Mouse (Mus musculus) heart, adult 2 months (tissue): ENCODE data around the gene Nus1. TPM values are rescaled to one million over a fixed set of nuclear protein-coding genes. Genes with fewer than 3 reads are reported as not detected.

Experiments
- DNase-seq, 2 experiments: peaks; one replicate each; pipeline ENCODE4 v3.0.0; 2021
- H3K27ac ChIP-seq: fragments of 200-600 bp; 2 replicates; pipeline ENCODE4 v1.8.1; 2022
- H3K27me3 ChIP-seq: fragments of 200-500 bp; 2 replicates; pipeline ENCODE4 v1.6.1; 2012; ENCODE audit warnings: mild to moderate bottlenecking, low read length, inconsistent platforms, mixed read lengths; ENCODE audit not compliant: control insufficient read depth, insufficient read depth
- H3K36me3 ChIP-seq: fragments of 200-500 bp; 2 replicates; pipeline ENCODE4 v1.6.1; 2012; ENCODE audit warnings: low read length, inconsistent platforms; ENCODE audit not compliant: control insufficient read depth, insufficient read depth
- H3K4me1 ChIP-seq: fragments of 200-500 bp; 2 replicates; pipeline ENCODE4 v1.6.1; 2011; ENCODE audit warnings: low read length; ENCODE audit not compliant: control insufficient read depth, insufficient read depth
- H3K4me3 ChIP-seq: fragments of 200-600 bp; 2 replicates; pipeline ENCODE4 v1.8.1; 2022
- H3K79me2 ChIP-seq: fragments of 200-500 bp; replicated peaks from 2 replicates; pipeline ENCODE4 v1.6.1; 2012; ENCODE audit warnings: mild to moderate bottlenecking, inconsistent platforms, low read length, moderate library complexity, mixed read lengths; ENCODE audit not compliant: control insufficient read depth, insufficient read depth
- H3K9ac ChIP-seq: fragments of 200-500 bp; 2 replicates; pipeline ENCODE4 v1.6.1; 2012; ENCODE audit warnings: low read depth, mild to moderate bottlenecking, control low read depth, inconsistent platforms, low read length, mixed read lengths
- CTCF ChIP-seq: fragments of 200-600 bp; IDR thresholded peaks from 2 replicates; pipeline ENCODE4 v1.8.1; 2022; ENCODE audit warnings: antibody characterized with exemption, mild to moderate bottlenecking, moderate library complexity
- EP300 ChIP-seq: fragments of 200-500 bp; IDR thresholded peaks from 2 replicates; pipeline ENCODE4 v1.6.1; 2011; ENCODE audit warnings: low read depth, low read length, control low read depth; ENCODE audit not compliant: insufficient read depth
- POLR2A ChIP-seq: fragments of 200-500 bp; IDR thresholded peaks from 2 replicates; pipeline ENCODE4 v1.6.1; 2011; ENCODE audit warnings: mild to moderate bottlenecking, low read depth, low read length, control low read depth; ENCODE audit not compliant: insufficient read depth
- WGBS: fragments of 180-500 bp; shearing (Covaris S2); methylation state at CpG from one replicate; pipeline ENCODE4 v1.1.7; 2018; 5-methylcytosine and 5-hydroxymethylcytosine counted together
- intact Hi-C: fragments of 180-260 bp; cut with DNase I; formaldehyde crosslinking; loops from one replicate; pipeline ENCODE4 v1.15.1; 2025
- polyA plus RNA-seq: library from polyadenylated mRNA; depleted of rRNA; stranded (reverse); fragments of >200 nt; gene quantifications from 2 replicates; pipeline ENCODE4 v1.2.3, GENCODE M21; 2012
- total RNA-seq, 2 experiments: library from RNA; stranded (reverse); gene quantifications; 2 replicates each; pipeline ENCODE4 v1.2.3; 2021

Nus1 gene
- total and polyA plus RNA-seq, 3 experiments: 8.0 to 36.8 (median 33.4) TPM

GRCm38 (mm10) chr10:52387192-52387591, 30.2 kb upstream of the Nus1 start:
- intact Hi-C loops: loop anchor here (5.0 to 10.0 kb wide), 5 partner anchors 80 to 792 kb away; partner anchors contain the start of gene Fam162b
- TF ChIP-seq CTCF: no peak
- no peak for TF ChIP-seq POLR2A
- no peak for TF ChIP-seq EP300
- peak overlapping the region; percentile 11; the same call in 1 of the 2 replicates for H3K27ac ChIP-seq
- WGBS: 76% methylated on average over 4 of the region's 4 CpGs
- no peak for DNase-seq
- H3K4me3 ChIP-seq: no peak overlapping the region
- H3K27me3 ChIP-seq: no peaks in the 10 kb centered on the region
- H3K79me2 ChIP-seq: no peaks in the 10 kb centered on the region
- H3K4me1 ChIP-seq: peaks cover 16% of the 10 kb centered on the region
- H3K9ac ChIP-seq: no peak overlapping the region
- peaks cover 11% of the 10 kb centered on the region for H3K36me3 ChIP-seq

- H3K27me3 ChIP-seq: no peaks in the 10 kb centered on the region
- H3K4me1 ChIP-seq: peaks cover 11% of the 10 kb centered on the region
- peak within 1 kb of the TSS; percentile 3; the same call in 1 of the 2 replicates for H3K9ac ChIP-seq
- peak; percentile 8 to 24 for DNase-seq
- TF ChIP-seq EP300 (no peak), POLR2A (0 out of 2 replicates have a peak, but pooled peaks have one; percentile 23), CTCF (peak; percentile 44)
- H3K4me3 ChIP-seq: peak within 1 kb of the TSS; percentile 10; the same call in 1 of the 2 replicates
- 46% methylated on average over 5 of the region's 5 CpGs for WGBS
- H3K79me2 ChIP-seq: no peaks in the 10 kb centered on the region
- peak within 1 kb of the TSS; percentile 87 for H3K27ac ChIP-seq
- intact Hi-C loops: loop anchor here (5.0 to 10.0 kb wide), 5 partner anchors 82 to 794 kb away; partner anchors contain the start of gene Fam162b
- peaks cover 4% of the 10 kb centered on the region for H3K36me3 ChIP-seq
Measured at GRCm38 (mm10) chr10:52388922-52389430, 28.4 kb upstream of the Nus1 start, which contains the start of gene Nepn. TSS of gene Nepn (plus strand) at chr10:52388972.

GRCm38 (mm10) chr10:52389438-52389837, 27.9 kb upstream of the Nus1 start:
- Histone ChIP-seq H3K27me3 (no peaks in the 10 kb centered on the region), H3K9ac (no peak overlapping the region), H3K4me1 (peaks cover 11% of the 10 kb centered on the region), H3K4me3 (peak overlapping the region; percentile 10; the same call in 1 of the 2 replicates), H3K27ac (peak overlapping the region; percentile 87), H3K79me2 (no peaks in the 10 kb centered on the region), H3K36me3 (peaks cover 4% of the 10 kb centered on the region)
- TF ChIP-seq POLR2A (no peak), CTCF (no peak), EP300 (0 out of 2 replicates have a peak, but pooled peaks have one; percentile 9)
- 48% methylated on average over 3 of the region's 3 CpGs for WGBS
- intact Hi-C loops: loop anchor here (5.0 to 10.0 kb wide), 5 partner anchors 82 to 795 kb away; partner anchors contain the start of gene Fam162b
- DNase-seq: peak in 1 of 2 experiments; percentile 23

- peak overlapping the region; percentile 16; the same call in 1 of the 2 replicates for H3K27ac ChIP-seq
- peaks cover 2% of the 10 kb centered on the region for H3K36me3 ChIP-seq
- H3K27me3 ChIP-seq: no peaks in the 10 kb centered on the region
- TF ChIP-seq EP300 (no peak), POLR2A (no peak), CTCF (no peak)
- intact Hi-C loops: no loop called here
- no peak overlapping the region for H3K4me3 ChIP-seq
- H3K79me2 ChIP-seq: no peaks in the 10 kb centered on the region
- peaks cover 7% of the 10 kb centered on the region for H3K4me1 ChIP-seq
- no peak for DNase-seq
- 43% methylated on average over 2 of the region's 2 CpGs for WGBS
- H3K9ac ChIP-seq: no peak overlapping the region
Measured at GRCm38 (mm10) chr10:52391208-52391607, 26.1 kb upstream of the Nus1 start.

GRCm38 (mm10) chr10:52396647-52397046, 20.7 kb upstream of the Nus1 start:
- H3K79me2 ChIP-seq: no peaks in the 10 kb centered on the region
- H3K36me3 ChIP-seq: no peaks in the 10 kb centered on the region
- intact Hi-C loops: no loop called here
- H3K4me1 ChIP-seq: no peaks in the 10 kb centered on the region
- no peaks in the 10 kb centered on the region for H3K27me3 ChIP-seq
- H3K9ac ChIP-seq: no peak overlapping the region
- H3K4me3 ChIP-seq: no peak overlapping the region
- no peak for DNase-seq
- 91% methylated on average over 3 of the region's 3 CpGs for WGBS
- no peak for TF ChIP-seq CTCF
- TF ChIP-seq EP300: no peak
- TF ChIP-seq POLR2A: no peak
- H3K27ac ChIP-seq: no peak overlapping the region

DNA sequence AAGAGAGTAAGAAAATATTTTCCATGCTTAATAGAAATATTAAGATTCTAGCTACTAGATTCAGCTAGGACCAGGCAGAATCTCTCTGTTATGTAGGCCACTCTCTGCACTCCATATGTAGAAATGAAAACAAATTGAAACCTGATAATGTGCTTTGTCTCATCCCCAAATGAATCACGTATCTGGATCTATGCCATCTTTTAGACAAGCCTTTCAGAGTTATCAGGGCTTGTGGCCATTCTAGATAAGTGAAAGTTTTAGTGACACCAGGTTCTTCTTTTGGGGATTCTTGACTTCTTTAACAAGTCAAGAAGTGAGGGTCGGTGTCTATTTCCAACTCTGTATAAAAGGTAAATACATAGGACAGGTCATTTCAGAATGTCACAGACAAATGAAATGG, 18.6 kb upstream of the Nus1 start:
- Histone ChIP-seq H3K4me1 (no peaks in the 10 kb centered on the region), H3K27me3 (no peaks in the 10 kb centered on the region), H3K36me3 (no peaks in the 10 kb centered on the region), H3K4me3 (no peak overlapping the region), H3K27ac (no peak overlapping the region), H3K9ac (no peak overlapping the region), H3K79me2 (no peaks in the 10 kb centered on the region)
- no peak for DNase-seq
- intact Hi-C loops: no loop called here
- 59% methylated on average over 2 of the region's 2 CpGs for WGBS
- TF ChIP-seq EP300: no peak
